Mouse (Mus musculus) thymus, postnatal 14 days (tissue): Measurements from ENCODE around the gene Disp2.

Source experiments
- DNase-seq: peaks from one replicate; pipeline ENCODE4 v3.0.0; 2021

The Disp2 gene

DNA sequence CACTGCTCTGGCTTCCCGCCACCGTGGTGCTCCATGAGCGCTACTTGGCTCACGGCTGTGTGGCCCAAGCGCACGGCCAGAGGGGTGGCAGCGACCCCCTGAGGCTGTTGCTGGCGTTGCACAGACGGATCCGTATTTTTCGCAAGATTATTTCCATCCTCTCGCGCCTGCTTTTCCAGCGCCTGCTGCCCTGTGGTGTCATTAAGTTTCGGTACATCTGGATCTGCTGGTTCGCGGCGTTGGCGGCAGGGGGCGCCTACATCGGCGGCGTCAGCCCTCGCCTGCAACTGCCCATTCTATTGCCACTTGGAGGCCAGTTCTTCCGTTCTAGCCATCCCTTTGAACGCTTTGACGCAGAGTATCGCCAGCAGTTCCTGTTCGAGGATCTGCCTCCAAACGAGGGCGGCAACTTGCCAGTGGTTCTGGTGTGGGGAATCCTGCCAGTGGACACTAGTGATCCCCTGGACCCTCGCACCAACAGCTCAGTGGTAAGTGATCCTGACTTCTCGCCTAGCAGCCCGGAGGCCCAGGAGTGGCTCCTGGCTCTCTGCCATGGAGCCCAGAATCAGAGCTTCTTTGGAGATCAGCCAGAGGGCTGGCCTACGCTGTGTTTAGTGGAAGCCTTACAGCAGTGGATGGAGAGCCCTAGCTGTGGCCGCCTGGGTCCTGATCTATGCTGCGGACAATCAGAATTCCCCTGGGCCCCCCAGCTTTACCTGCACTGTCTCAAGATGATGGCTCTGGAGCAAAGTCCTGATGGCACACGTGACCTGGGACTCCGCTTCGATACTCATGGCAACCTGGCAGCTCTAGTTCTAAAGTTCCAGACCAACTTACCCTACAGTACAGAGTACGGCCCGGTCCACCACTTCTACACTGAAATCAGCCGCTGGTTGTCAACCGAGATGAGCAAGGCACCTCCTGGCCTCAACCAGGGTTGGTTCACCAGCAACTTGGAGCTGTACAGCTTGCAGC is 11.3 kb downstream of the Disp2 start:
- peak; percentile 52 for DNase-seq

DNA sequence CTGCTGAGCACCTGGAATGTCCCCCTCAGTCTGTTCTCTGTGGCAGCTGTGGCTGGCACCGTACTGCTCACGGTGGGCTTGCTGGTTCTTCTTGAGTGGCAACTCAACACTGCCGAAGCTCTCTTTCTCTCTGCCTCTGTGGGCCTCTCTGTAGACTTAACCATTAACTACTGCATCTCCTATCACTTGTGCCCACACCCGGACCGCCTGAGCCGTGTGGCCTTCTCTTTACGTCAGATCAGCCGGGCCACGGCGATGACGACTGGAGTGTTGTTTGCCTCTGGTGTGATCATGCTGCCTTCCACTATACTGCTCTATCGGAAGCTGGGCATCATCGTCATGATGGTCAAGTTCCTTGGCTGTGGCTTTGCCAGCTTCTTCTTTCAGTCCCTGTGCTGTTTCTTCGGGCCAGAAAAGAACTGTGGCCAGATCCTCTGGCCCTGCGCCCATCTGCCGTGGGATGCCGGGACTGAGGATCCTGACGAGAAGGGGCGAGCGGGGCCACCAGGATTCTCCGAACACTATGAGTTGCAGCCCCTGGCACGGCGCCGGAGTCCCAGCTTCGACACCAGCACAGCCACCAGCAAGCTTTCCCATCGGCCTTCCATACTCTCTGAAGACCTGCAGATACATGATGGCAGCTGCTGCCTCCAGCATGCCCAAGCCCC is 12.2 kb downstream of the Disp2 start:
- DNase-seq, result no peak

DNA sequence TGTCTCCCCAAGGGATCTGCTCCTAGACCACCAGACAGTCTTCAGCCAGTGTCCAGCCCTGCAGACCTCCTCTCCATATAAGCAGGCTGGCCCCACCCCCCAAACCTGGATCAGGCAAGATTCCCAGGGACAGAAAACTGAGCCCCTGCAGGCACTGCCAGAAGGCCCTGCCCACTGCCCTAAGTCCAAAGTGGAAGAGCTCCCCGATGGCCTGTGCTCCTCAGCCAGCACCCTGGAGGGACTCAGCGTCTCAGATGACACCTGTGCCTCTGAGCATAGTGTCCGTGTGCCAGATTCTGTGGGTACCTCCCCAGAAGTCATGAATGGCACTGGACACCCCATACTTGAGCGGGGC is 12.7 kb downstream of the Disp2 start:
- no peak for DNase-seq

DNA sequence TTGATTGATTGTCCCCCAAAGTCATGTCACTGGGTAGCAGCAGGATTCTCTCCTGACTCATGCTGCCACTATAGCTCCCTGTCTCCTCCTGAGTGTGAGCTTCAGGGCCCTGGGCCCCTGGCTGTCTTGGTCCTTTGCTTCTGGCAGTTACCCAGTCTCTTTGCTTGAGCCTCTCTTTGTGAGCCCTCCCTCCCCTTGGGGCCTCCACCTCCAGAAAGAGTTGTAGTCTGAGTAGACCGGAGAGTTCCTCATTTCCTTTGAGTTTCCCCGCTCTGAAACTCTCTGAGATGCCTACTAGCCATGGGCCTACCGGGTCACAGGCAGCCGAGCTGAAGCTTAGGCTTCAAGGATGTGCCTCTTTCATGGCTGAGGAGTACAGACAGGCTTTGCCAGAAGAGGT is 14.1 kb downstream of the Disp2 start:
- DNase-seq, result no peak

DNA sequence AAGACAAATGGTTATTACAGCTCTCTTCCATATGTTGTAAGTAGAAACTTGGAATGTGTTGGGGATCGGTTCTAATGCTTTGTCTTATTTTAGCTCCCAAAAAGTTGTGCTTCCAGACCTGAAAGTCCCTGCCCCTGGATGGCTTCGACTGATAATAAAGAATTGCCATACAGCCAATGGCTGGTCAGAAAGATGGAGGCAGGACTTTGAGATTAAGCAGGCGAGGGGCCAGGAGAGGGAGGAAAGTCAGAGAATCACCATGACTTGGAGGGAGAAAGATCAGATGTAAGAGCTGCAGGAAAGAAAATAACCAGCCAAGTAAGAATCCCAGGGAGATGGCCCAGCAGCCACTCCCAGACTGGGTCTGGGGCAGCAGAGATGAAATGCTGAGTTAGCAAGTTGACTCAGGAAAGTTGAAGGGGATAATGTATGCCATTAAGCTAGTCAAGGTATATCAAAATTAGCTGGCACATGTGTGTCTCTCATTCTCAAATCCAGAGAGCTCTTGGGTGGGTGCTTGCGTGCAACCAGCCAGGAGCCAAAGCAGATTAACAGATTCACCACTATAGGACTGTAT is 23.1 kb downstream of the Disp2 start:
- no peak for DNase-seq

- DNase-seq, result no peak
These were observed 25.0 kb downstream of the Disp2 start for GRCm38 (mm10) chr2:118804474-118804873.

GRCm38 (mm10) chr2:118805137-118805536 is 25.6 kb downstream of the Disp2 start:
- no peak for DNase-seq

DNA sequence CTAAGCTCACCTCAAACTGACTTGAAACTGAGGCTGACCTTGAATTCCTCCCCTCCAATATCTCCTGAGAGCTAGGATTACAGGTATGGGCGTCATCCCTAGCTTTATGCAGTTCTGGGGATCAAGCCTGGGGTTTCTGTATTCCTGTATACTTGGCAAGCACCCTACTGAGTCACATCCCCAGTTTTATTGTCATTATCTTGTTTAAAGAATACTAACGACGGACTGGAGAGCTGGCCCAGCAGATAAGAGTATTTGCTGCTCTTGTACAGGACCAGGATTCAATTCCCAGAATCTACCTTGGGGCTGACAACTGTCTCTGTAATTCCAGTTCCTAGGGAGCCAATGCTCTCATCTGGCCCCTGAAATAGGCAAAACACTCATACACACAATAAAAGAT is 26.2 kb downstream of the Disp2 start:
- no peak for DNase-seq

GRCm38 (mm10) chr2:118806860-118807259 is 27.3 kb downstream of the Disp2 start:
- no peak for DNase-seq

DNA sequence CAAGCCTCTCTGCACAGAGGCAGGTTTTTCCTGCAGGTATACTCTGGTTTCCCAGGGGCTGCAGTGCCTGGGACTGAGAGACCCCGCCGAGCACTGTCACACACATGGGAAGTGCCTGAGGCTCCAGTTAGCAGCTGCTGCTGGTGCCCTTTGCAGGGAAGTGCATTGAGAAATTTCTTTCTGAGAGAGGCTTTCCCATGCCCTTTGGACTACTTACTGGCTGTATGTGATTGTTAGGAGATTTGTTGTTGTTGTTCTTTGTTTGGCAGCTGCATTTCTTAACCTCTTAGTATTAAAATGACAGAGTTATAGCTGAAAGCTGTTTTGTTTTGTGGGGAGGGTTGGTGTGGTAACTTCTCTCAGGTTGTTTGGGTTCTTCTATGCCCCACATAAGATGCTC is 31.3 kb downstream of the Disp2 start:
- DNase-seq, result no peak

GRCm38 (mm10) chr2:118812724-118813123 is 33.2 kb downstream of the Disp2 start:
- no peak for DNase-seq

- peak; percentile 91 for DNase-seq
These were observed 34.7 kb downstream of the Disp2 start, which contains the start of gene Knstrn for GRCm38 (mm10) chr2:118813981-118814836. Knstrn (plus strand) TSS chr2:118814003.

DNA sequence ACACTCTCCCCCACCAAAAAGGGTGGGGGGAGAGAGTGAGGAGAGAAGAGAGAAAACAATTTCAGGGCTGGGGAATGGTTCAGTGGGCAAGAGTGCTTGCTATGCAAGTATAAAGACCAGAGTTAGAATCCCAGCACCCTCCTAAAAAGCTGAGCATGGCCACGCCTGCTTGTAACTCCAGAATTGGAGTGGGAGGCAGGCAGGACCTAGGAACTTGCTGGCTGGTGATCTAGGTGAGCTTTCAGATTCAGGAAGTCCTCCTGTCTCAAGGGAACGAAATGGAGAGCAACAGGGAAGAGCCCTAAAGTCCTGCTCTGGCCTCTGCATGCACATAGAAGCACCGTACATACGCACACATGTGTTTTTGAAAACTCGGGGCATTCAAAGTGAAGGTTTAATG is 43.3 kb downstream of the Disp2 start:
- no peak for DNase-seq

GRCm38 (mm10) chr2:118824396-118824795 is 44.9 kb downstream of the Disp2 start:
- DNase-seq, result no peak

GRCm38 (mm10) chr2:118829096-118829495 is 49.6 kb downstream of the Disp2 start:
- DNase-seq, result no peak

DNA sequence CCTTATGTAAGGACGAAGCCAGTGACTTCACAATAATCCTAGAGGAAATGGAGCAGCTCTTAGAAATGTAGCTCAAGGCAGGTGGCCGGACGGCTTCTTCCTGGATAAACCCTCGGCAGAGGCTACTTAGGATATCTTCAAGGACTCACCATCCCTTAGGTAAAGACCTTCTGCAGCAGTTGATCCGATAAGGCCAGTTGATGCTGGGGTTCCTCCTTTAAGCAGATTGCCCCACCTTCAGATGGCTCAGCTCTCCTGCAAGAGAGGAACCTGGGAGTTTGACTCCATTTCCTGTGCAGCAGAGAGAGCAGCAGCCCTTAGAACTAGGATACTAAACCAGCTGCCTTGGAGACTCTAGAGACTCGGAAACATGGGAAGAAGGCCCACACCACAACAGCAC is 54.5 kb downstream of the Disp2 start:
- DNase-seq, result no peak

- no peak for DNase-seq
These were observed 55.6 kb downstream of the Disp2 start for GRCm38 (mm10) chr2:118835115-118835514.

GRCm38 (mm10) chr2:118838330-118838729 is 58.8 kb downstream of the Disp2 start:
- no peak for DNase-seq

DNA sequence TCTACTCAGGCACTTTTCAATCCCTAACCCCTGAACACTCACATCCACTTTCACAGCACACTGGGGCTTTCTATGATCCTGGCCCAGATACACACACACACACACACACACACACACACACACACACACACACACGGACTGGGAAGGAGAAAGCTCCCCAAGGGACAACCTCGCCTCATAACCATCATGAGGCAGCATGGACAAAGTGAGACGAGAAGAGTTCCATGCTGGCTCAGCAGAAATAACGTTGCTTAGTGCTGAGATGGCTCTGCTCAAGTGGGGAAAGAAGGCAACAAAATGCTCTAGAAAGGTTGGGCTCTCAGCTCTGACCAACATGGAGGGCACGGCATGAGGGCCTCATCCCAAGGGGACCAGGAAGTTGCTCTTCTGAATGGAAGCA is 61.7 kb downstream of the Disp2 start:
- DNase-seq, result no peak

DNA sequence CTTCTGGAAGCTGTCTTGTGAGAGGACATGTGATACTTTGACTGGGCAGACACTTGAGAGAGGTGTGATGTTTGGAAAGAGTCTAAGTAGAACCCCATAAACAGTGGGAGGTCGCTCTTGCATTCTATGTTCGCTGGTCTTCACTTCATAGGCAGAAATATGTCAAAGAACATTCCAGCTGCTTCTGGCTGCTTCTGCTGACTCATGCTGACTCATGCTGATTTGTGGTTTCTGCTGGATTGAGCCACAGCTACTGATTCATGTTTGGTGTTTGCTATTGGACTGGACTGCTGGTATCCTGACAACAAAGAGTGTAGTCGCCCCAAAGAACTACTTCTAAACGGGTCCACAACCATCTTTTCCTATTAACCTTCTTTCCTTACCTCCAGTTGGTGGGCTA is 62.3 kb downstream of the Disp2 start:
- no peak for DNase-seq

DNA sequence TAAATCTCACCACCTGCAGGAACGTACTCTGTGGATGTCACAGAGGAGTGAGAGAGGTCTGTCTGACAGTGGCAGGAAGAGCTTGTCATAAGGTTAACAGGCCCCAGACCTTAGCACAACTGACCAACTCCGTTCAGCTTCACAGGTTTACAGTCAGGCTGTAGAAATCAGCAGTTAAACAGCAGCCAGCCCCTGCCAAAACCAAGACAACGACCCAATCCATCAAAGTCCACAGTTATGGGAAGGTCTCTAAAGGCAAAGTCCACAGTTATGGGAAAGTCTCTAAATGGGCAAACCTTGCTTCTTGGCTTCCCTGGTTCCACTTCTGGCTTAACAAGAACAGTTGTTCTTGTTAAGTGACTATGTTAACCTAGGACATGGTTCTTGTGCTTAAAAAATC is 64.9 kb downstream of the Disp2 start:
- no peak for DNase-seq

- peak; percentile 88 for DNase-seq
These were observed 66.7 kb downstream of the Disp2 start for GRCm38 (mm10) chr2:118846246-118846645.

GRCm38 (mm10) chr2:118851756-118852155 is 72.2 kb downstream of the Disp2 start:
- DNase-seq, result no peak
